8 mouse cellular contexts compared by ENCODE assay signal in the genomic region with DNA sequence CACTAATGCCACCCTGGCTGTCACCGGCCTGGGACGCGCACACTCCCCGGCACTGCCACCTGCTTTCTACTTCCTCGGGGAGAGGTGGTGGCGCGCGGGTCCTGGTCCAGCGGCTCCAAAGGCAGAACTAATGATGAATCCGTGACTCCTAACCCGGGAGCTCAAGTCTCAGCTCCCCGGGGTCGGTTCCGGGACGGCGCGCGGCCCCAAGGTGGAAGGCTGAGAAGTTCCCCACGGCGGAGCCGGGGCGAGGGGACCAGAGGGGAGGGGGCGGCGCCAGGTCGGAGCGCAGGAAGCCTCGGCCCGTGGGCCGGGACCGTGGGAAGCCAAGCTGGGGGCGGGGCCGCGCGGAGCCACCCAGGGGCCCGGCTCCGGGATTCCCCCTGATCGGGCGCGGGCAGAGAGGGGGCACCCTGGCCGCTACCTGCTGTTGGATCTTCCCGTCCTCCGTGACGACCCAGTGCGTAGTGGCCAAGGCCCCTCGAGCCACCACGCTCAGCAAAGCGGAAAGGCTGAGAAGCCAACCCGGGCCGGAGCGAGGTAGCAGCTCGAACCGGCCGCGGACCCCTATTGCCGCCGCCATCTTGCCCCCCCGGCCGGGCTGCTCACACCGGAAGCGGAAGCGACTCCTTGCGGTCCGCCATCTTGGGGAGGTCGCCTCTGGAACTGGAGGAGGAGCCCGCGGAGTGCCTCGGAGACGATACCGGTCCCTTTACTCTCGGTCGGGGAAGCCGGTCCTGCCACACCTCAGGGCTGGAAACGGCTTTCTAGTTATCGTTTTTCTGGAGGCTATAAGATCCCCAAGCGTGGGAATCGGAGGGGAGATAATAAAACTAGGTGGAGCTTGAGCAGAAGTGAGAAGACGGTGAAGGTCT. TPM values are rescaled to one million over a fixed set of nuclear protein-coding genes. Genes with fewer than 3 reads are reported as not detected.
DNase-seq lines count a peak whose midpoint lies in the region; ATAC-seq and TF ChIP-seq lines count a peak whose summit lies in the region.

A gene (minus strand): TSS at position 607 of the 875 bp plus-strand sequence.

- TF ChIP-seq CTCF in E14TG2a.4 (conservative IDR thresholded peaks at IDR 0.05; ENCODE audit: low read length): no peak
- no peak for TF ChIP-seq CTCF in heart, postnatal 0 days (IDR thresholded peaks at IDR 0.05; ENCODE audit: low read depth)
- no peak for TF ChIP-seq CTCF in testis, adult 2 months (IDR thresholded peaks at IDR 0.05; ENCODE audit: control insufficient read depth, insufficient read depth, insufficient replicate concordance, low read depth, low read length)

- DNase-seq in c-Kit-positive CD71-positive TER-119-positive erythroid progenitor cells, embryonic 14.5 days (ENCODE audit: low spot score): peak; percentile 87
- peak; percentile 89 for DNase-seq in heart, postnatal 0 days (ENCODE audit: low spot score)
- peak; percentile 94 to 96 for DNase-seq in kidney, postnatal 4 days

- no peak for TF ChIP-seq EP300 in heart, postnatal 0 days (IDR thresholded peaks at IDR 0.05; ENCODE audit: low read depth)

- H3K27me3 ChIP-seq in E14TG2a.4 (ENCODE audit: insufficient read depth, low read length): no peaks in the 10 kb centered on the region
- H3K27me3 ChIP-seq in forebrain, embryonic 12.5 days: no peaks in the 10 kb centered on the region
- no peaks in the 10 kb centered on the region for H3K27me3 ChIP-seq in heart, postnatal 0 days (ENCODE audit: control insufficient read depth, insufficient read depth, low read length)
- no peaks in the 10 kb centered on the region for H3K27me3 ChIP-seq in liver, embryonic 16.5 days (ENCODE audit: control insufficient read depth, insufficient read depth, low read depth, low read length)
- no peaks in the 10 kb centered on the region for H3K27me3 ChIP-seq in neural tube, embryonic 13.5 days
- H3K27me3 ChIP-seq in testis, adult 2 months (ENCODE audit: control insufficient read depth, insufficient read depth, low read length): no peaks in the 10 kb centered on the region

- peaks cover 28% of the 10 kb centered on the region for H3K36me3 ChIP-seq in E14TG2a.4 (ENCODE audit: insufficient read depth, low read length)
- H3K36me3 ChIP-seq in forebrain, embryonic 12.5 days (replicated peaks): peaks cover 11% of the 10 kb centered on the region
- H3K36me3 ChIP-seq in heart, postnatal 0 days (replicated peaks; ENCODE audit: control insufficient read depth, insufficient read depth, low read length): peaks cover 10% of the 10 kb centered on the region; the same call in 1 of the 2 replicates
- peaks cover 9% of the 10 kb centered on the region for H3K36me3 ChIP-seq in liver, embryonic 16.5 days (ENCODE audit: control insufficient read depth, insufficient read depth)
- H3K36me3 ChIP-seq in neural tube, embryonic 13.5 days: peaks cover 18% of the 10 kb centered on the region
- H3K36me3 ChIP-seq in testis, adult 2 months (ENCODE audit: control insufficient read depth, insufficient read depth, low read length): no peaks in the 10 kb centered on the region; the same call in 1 of the 2 replicates

- H3K9ac ChIP-seq in forebrain, embryonic 12.5 days: peak within 1 kb of the TSS; percentile 84
- H3K9ac ChIP-seq in heart, postnatal 0 days (replicated peaks; ENCODE audit: low read depth, low read length): peak within 1 kb of the TSS; percentile 97
- H3K9ac ChIP-seq in liver, embryonic 16.5 days (ENCODE audit: low read depth, low read length): peak within 1 kb of the TSS; percentile 90
- peak within 1 kb of the TSS; percentile 90 for H3K9ac ChIP-seq in neural tube, embryonic 13.5 days

- H3K4me2 ChIP-seq in forebrain, embryonic 12.5 days: peak within 1 kb of the TSS; percentile 81
- H3K4me2 ChIP-seq in heart, postnatal 0 days (ENCODE audit: low read depth, low read length): peak within 1 kb of the TSS; percentile 70
- peak within 1 kb of the TSS; percentile 93 for H3K4me2 ChIP-seq in liver, embryonic 16.5 days (ENCODE audit: low read depth, low read length)
- H3K4me2 ChIP-seq in neural tube, embryonic 13.5 days: peak within 1 kb of the TSS; percentile 87

- H3K4me1 ChIP-seq in E14TG2a.4 (replicated peaks; ENCODE audit: low read depth, low read length): peaks cover 26% of the 10 kb centered on the region
- H3K4me1 ChIP-seq in forebrain, embryonic 12.5 days: peaks cover 29% of the 10 kb centered on the region
- peaks cover 12% of the 10 kb centered on the region; the same call in 1 of the 2 replicates for H3K4me1 ChIP-seq in heart, postnatal 0 days (ENCODE audit: control insufficient read depth, insufficient read depth)
- H3K4me1 ChIP-seq in liver, embryonic 16.5 days (ENCODE audit: control insufficient read depth, low read depth, low read length): peaks cover 24% of the 10 kb centered on the region
- H3K4me1 ChIP-seq in neural tube, embryonic 13.5 days (replicated peaks): peaks cover 45% of the 10 kb centered on the region
- H3K4me1 ChIP-seq in testis, adult 2 months (ENCODE audit: control insufficient read depth, insufficient read depth, low read length): no peaks in the 10 kb centered on the region; the same call in 1 of the 2 replicates

- peak within 1 kb of the TSS; percentile 95 for H3K4me3 ChIP-seq in E14TG2a.4 (replicated peaks; ENCODE audit: low read length)
- H3K4me3 ChIP-seq in forebrain, embryonic 12.5 days (replicated peaks): peak within 1 kb of the TSS; percentile 95
- peak within 1 kb of the TSS; percentile 100 for H3K4me3 ChIP-seq in heart, postnatal 0 days (ENCODE audit: low read depth, low read length)
- peak within 1 kb of the TSS; percentile 75 for H3K4me3 ChIP-seq in liver, embryonic 16.5 days (ENCODE audit: low read depth, low read length)
- H3K4me3 ChIP-seq in neural tube, embryonic 13.5 days: peak within 1 kb of the TSS; percentile 95
- peak within 1 kb of the TSS; percentile 95 for H3K4me3 ChIP-seq in testis, adult 2 months (ENCODE audit: control insufficient read depth, low read depth, low read length)

- TF ChIP-seq POLR2A in testis, adult 2 months (IDR thresholded peaks at IDR 0.05; ENCODE audit: control insufficient read depth, low read depth, low read length): peak; percentile 80

- peak within 1 kb of the TSS; percentile 92 for H3K27ac ChIP-seq in forebrain, embryonic 12.5 days
- peak within 1 kb of the TSS; percentile 94 for H3K27ac ChIP-seq in heart, postnatal 0 days (ENCODE audit: low read depth)
- H3K27ac ChIP-seq in liver, embryonic 16.5 days (ENCODE audit: low read length): peak within 1 kb of the TSS; percentile 85
- peak within 1 kb of the TSS; percentile 95 for H3K27ac ChIP-seq in neural tube, embryonic 13.5 days (replicated peaks)
- peak within 1 kb of the TSS; percentile 88 for H3K27ac ChIP-seq in testis, adult 2 months (ENCODE audit: control insufficient read depth, insufficient read depth, low read depth, low read length)

- peak; percentile 95 for ATAC-seq in forebrain, embryonic 12.5 days (ENCODE audit: low FRiP score)
- ATAC-seq in heart, postnatal 0 days (ENCODE audit: insufficient read depth, low read depth): peak; percentile 96
- ATAC-seq in liver, embryonic 16.5 days (ENCODE audit: low read depth): peak; percentile 98
- peak; percentile 96 for ATAC-seq in neural tube, embryonic 13.5 days (ENCODE audit: low read depth)

- under 1% methylated on average over 71 of the region's 77 CpGs for WGBS in forebrain, embryonic 12.5 days
- under 1% methylated on average over 64 of the region's 77 CpGs for WGBS in heart, postnatal 0 days
- under 1% methylated on average over 60 of the region's 77 CpGs for WGBS in liver, embryonic 16.5 days (ENCODE audit: insufficient replicate concordance)
- under 1% methylated on average over 77 of the region's 77 CpGs for WGBS in neural tube, embryonic 13.5 days

- peaks cover 3% of the 10 kb centered on the region; the same call in 1 of the 2 replicates for H3K9me3 ChIP-seq in E14TG2a.4 (ENCODE audit: low read length)
- H3K9me3 ChIP-seq in forebrain, embryonic 12.5 days: no peaks in the 10 kb centered on the region
- no peaks in the 10 kb centered on the region for H3K9me3 ChIP-seq in heart, postnatal 0 days (replicated peaks; ENCODE audit: control insufficient read depth, low read length)
- no peaks in the 10 kb centered on the region for H3K9me3 ChIP-seq in liver, embryonic 16.5 days (replicated peaks; ENCODE audit: control insufficient read depth, low read length)
- H3K9me3 ChIP-seq in neural tube, embryonic 13.5 days: no peaks in the 10 kb centered on the region

RNA-seq across cellular contexts. Expression of the gene that starts here (rescaled TPM):
- polyA plus RNA-seq in forebrain, embryonic 12.5 days (2016; fragmentation: Nextera tagmentation; extraction: Ambion mirVana): 19.1 and 19.2 TPM in 2 replicates
- 13.7 and 76.8 TPM in 2 replicates for total RNA-seq in heart, postnatal 0 days (2014; rRNA removed; ENCODE audit: low replicate concordance)
- polyA plus RNA-seq in heart, postnatal 0 days (2015; fragmentation: Nextera tagmentation; extraction: Ambion mirVana): 12.0 and 12.3 TPM in 2 replicates
- polyA plus RNA-seq in liver, embryonic 16.5 days (2015; fragmentation: Nextera tagmentation; extraction: Ambion mirVana): 7.1 and 7.6 TPM in 2 replicates
- polyA plus RNA-seq in neural tube, embryonic 13.5 days (2015; fragmentation: Nextera tagmentation; extraction: Ambion mirVana): 20.7 and 21.1 TPM in 2 replicates
- polyA plus RNA-seq in testis, adult 2 months (2012; rRNA removed): 4.2 and 4.3 TPM in 2 replicates

Comparison
In these comparisons a context has a peak if more than half of its experiments do, and no peak if none do; other contexts are left out.
1. Peak in every context shown above with its lines: DNase-seq, ATAC-seq, H3K4me3 ChIP-seq and H3K27ac ChIP-seq.